Mouse (Mus musculus) frontal cortex, adult (tissue): ENCODE results near the gene Gm21915.

Experiments
- ATAC-seq: cut with Nextera tagmentation; 2 replicates; pipeline ENCODE4 v1.9.2; 2017; ENCODE audit warnings: mild to moderate bottlenecking, moderate library complexity, mixed read lengths; ENCODE audit not compliant: low TSS enrichment

Gene Gm21915

DNA sequence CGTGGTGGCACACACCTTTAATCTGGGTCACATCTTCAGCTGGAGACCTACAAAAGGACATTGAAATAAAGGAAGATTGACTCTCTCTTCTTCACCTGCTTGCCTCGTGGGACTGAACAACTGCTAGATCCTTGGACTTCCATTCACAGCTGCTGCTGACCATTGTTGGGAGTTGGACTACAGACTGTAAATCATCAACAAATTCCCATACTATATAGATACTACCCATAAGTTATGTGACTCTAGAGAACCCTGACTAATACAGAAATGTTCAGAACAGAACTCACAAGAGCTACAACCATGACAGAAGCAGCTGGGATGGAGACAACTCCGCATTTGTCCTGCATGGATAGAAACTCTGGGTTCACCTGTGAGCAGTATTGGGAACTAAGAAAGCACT, at the start of gene Gm21915:
Gm21915 (plus strand) TSS at position 301 of the 400 bp plus-strand sequence.
- no peak for ATAC-seq

GRCm38 (mm10) chr9:40622265-40622664, 48.1 kb upstream of the Gm21915 start:
- no peak for ATAC-seq

DNA sequence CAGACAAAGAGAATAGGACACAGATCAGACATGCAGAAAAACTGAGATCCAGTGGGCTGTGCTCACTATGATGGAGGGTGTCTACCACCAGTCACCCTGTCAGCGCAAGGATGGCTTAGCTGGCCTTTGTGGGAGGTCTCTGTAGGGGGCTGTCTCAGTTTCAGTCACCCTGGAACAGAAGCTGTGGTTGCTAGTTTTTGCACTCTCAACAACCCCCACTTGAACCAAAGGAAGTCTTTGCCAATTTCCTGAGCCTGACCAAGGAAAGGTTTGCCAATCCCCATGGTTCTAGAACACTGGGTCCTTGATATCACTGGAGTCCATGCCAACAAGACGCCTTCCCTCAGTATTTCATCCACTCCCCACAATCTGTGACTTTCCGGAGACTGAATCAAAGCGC, 47.6 kb upstream of the Gm21915 start:
- ATAC-seq: no peak

GRCm38 (mm10) chr9:40625341-40625740, 45.1 kb upstream of the Gm21915 start:
- no peak for ATAC-seq

DNA sequence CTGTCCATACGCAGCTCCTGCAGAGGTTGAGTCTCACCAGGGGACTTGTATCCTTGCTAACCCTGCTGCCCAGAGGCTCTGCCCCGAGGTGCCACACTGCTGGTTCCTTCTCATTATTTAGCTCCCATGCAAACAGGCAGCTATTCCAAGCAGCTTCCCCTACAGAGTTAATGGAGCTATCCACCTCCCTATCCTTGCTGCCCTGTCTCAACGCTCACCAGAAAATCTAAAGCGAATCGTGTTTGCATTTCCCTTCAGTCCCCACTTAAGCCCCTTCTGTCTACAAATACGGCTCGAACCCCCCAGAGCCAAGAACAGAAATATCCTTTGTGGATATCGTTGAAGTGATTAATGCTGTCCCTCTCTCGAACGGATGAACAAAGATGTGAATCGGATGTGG, 43.8 kb upstream of the Gm21915 start:
- no peak for ATAC-seq

- no peak for ATAC-seq
Observed at GRCm38 (mm10) chr9:40627146-40627713, 43.2 kb upstream of the Gm21915 start.

DNA sequence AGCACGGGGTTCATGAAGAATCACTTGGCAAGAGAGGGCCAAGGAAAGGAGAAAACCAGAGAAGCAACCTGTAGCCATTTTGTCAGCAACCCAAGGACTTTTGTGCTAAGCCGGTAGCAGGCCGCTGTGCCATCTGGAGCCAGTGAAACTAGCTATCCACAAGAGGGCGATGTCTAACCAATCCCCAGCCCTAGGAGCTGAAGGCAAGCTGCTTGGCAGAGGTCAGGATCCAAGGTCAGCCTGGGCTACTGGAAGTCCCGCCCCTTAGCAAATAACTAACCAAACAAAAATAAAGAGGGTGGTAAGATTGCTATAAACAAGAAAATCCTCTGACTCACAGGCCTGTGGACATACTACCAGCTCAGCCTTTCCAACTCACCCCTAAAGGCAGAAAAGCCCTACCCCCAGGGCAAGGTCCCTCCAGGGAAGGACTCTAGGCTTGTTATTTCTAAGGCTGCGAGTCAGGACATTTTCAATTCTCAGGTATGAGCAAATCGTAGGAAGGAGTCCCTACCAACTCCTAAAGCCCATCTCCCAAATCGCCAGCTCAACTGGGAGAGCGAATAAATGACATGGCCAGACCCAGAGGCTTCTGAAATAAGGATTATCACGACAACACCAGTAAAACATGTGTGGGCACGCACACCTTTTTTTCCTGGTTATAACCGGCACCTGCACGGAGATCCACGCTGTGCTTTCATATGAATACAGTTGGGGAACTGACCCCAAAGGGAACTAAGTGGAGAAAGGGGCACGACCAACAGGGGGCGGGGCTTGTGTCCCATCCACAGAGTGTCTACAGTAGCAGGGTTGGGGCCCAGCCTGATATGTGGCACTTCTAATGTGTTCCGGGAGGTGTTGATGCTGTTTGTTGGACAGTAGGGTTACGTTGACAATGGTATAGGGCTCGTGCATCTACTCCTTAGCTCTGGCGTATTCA, 42.0 kb upstream of the Gm21915 start:
- peak; percentile 64 for ATAC-seq

DNA sequence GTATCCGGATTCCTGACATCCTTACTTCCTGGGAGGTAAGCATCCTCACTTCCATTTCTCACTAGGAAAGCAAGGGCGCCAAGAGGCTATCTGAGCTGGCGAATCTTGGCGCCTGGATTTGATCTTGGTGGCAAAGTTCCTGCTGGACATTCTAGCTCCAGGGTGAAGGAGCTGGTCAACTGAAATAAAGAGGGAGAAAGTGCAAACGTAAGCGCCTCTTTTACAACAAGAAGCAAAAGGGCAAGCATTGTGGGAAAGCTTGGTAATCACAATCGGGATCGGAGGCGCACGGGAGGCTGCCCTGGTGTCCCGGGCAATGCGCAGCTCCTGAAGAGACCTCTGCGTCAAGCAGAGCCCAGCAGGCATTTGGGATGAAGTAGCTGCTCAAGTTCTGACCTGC, 41.0 kb upstream of the Gm21915 start:
- ATAC-seq: no peak

DNA sequence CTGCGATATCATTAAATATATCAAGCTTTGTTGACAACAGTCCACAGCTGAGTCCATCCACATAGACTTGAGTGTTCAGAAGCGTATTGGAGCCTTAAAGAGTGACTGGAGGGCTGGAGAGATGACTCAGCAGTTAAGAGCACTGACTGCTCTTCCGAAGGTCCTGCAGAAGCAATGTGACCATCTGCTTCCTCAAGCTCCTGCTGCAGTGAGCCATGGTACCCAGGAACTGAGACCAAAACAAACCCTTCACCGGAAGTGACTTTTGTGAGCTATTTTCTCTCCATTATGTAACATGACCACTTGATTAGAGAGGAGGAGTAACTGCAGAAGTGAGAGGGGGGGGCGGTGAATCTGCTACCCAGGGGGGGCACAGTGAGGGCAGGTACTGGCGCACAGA, 39.3 kb upstream of the Gm21915 start:
- peak; percentile 64 for ATAC-seq

DNA sequence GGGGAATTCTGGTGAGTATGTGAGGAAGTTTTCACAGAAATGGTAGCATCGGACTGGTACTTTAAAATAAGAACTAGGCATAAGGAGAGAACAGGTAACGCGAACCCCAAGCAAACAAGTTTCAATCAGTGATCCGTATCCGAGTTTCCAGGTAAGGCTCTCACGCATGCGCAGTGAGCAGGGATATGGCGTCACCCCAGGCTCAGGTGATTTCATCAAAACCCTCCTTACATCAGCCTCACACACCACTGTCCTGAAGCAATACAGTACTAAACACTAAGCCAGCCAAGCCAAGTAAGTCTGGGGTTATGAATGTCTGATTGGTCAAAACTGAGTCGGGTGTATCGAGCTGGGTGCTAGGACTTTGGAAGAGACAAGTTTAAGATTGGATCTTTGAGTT, 38.9 kb upstream of the Gm21915 start:
- no peak for ATAC-seq

- peak; percentile 51; the same call in 1 of the 2 replicates for ATAC-seq
Observed at GRCm38 (mm10) chr9:40636054-40636453, 34.4 kb upstream of the Gm21915 start.

DNA sequence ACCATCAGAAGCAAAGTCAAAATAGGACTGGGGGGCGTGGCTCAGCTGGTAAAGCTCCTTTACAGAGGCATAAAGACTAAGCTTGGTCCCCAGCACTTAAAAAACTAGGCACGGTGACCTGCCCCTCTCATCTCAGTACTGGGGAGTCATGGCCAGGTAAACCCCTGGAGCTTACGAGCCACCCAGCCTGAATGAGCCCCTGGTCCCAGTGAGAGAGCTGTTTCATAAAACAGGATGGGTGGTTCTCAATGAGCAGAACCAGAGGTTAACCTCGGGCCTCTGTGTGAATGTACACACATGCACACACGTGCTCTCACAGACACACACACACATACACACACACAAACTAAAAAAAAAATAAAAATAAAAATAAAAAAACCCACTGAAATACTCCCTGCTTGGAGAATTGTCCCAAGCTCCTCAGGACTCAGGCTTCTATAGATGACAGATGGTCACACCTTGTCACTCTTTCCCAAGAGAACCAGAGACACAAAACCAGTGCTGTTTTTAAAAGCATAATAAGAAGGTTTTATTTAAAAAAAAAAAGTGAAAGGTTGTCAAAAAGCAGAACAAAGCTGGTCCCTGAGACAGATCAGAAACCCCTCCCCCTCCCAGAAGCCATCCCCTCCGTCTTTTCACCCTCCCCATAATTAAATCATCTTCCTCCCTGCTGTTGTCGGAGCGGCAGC, 32.6 kb upstream of the Gm21915 start:
- ATAC-seq: no peak

- ATAC-seq: peak; percentile 26; the same call in 1 of the 2 replicates
Observed at GRCm38 (mm10) chr9:40638394-40639049, 31.9 kb upstream of the Gm21915 start.

DNA sequence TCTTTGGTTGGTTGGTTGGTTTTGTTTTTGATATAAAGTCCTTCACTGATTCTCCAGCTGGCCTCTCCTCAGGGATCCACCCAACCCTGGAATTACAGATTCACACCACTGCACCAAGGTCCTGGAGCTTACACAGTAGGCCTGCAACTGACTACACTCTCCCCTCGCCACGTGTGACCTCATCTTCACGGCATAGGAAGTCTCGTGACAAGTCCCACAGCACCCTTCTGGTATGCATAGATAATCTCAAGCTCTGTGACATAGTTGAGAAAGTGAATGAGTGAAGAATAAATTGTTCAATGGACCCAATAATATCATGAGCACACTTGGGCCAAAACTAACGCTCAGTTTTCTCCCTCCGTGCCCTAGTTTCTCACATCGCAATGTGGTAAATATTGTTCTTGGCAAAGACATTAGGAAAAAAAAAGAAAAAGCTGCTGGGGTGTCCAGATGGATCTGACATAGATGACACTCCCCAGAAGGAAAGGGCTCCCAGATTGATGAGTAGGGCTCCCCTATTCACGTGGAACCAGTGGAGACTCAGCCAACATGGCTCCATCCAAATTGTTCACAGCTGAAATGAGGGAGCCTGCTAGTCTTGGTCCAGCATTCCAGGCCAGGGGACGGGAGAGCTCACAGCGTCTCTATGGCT, 30.8 kb upstream of the Gm21915 start:
- ATAC-seq: no peak

- ATAC-seq: no peak
Observed at GRCm38 (mm10) chr9:40641318-40641717, 29.1 kb upstream of the Gm21915 start.

DNA sequence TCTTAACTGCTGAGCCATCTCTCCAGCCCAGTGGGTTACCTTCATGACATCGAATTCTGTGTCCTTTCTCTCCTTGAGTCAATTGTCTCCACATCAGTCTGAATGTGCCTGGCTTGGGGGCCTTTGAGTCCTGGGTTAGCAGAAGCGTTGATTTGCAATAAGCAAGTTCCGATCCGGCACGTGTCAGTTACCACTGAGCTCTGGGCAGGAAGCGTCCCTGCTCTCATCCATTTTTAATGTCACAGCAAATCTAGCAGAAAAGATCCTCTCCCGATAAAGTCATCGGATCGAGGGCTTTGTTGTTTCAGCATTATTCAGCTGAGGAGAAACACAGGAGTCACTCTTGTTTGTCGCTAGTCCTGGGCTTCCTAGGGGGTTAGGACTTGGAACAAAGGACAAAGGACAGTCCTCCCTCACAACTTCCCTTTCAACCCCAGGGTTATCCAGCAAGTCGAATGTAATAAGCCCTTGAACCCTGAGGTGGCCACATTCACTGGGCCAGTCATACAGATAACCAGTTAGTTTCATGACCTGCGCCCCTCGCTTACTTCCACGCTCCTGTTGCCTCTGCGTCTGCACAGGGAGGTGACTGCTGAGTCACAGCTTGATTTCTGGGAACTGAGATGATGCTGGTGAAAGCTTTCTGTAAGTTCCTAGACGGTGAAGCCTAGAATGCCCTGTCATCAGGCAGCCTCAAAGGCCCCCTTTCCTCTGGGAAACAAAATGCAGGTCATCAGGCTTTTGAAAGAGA, 27.8 kb upstream of the Gm21915 start:
- no peak for ATAC-seq

DNA sequence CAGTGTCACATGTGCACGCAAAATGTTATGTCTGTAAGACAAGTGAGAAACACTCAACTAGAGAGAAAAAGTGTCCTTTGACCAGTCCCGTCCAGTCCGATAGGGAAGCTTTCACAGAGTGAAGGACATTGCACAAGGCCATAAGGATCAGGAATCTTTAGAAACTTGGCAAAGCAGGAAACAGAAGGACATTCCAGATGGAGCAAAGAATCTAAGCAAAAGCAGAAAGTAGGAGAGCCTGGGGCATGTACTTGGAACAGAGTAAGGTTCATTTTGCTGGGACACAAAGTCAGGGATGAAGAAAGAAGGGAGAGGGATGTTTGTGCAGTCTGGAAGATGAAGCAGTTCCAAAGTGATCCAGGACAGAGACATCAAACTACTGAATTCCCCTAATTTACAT, 21.0 kb upstream of the Gm21915 start:
- ATAC-seq: no peak

- no peak for ATAC-seq
Observed at GRCm38 (mm10) chr9:40649983-40650382, 20.4 kb upstream of the Gm21915 start.

GRCm38 (mm10) chr9:40651239-40651859, 19.1 kb upstream of the Gm21915 start:
- ATAC-seq: 0 out of 2 replicates have a peak, but pooled peaks have one; percentile 41

DNA sequence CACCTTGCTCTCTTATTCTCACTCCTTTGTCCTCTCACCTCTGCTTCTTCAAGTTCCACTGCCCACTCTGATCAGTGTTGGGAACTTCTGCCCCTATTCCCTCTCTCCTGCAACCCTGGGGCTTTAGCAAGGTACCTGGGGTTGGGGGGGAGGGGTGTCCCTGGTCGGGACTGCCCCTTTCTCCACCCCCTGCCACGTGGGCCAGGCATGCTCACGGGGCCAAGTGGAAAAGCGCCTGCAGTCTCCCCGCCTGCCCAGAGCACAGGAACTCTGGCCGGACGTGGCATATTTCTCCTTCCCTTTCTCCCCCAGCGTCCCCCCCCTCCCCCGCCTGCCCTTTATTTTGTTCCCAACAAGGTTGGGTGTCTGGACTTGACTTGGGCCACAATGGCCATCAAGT, 17.7 kb upstream of the Gm21915 start:
- ATAC-seq: no peak
